Mouse (Mus musculus): ENCODE measurements around the gene Fam136a. TPM values are rescaled to one million over a fixed set of nuclear protein-coding genes. Genes with fewer than 3 reads are reported as not detected.

Fam136a gene
- total RNA-seq, 1 experiment from 2014 or later: 10.1 TPM

- no peak for ATAC-seq (replicated peaks; ENCODE audit: insufficient number of reproducible peaks, low FRiP score, low TSS enrichment, poor library complexity, severe bottlenecking)
Measured at GRCm38 (mm10) chr6:86393187-86393586, 27.7 kb downstream of the Fam136a start.

- no peak for ATAC-seq (replicated peaks; ENCODE audit: insufficient number of reproducible peaks, low FRiP score, low TSS enrichment, poor library complexity, severe bottlenecking)
Measured at GRCm38 (mm10) chr6:86394078-86394720, 28.8 kb downstream of the Fam136a start.

GRCm38 (mm10) chr6:86395021-86395420 is 29.6 kb downstream of the Fam136a start:
- no peak for ATAC-seq (replicated peaks; ENCODE audit: insufficient number of reproducible peaks, low FRiP score, low TSS enrichment, poor library complexity, severe bottlenecking)

- ATAC-seq (replicated peaks; ENCODE audit: insufficient number of reproducible peaks, low FRiP score, low TSS enrichment, poor library complexity, severe bottlenecking): peak; percentile 14; the same call in 1 of the 2 replicates
Measured at GRCm38 (mm10) chr6:86395969-86396368, 30.5 kb downstream of the Fam136a start.

GRCm38 (mm10) chr6:86396581-86397256 is 31.3 kb downstream of the Fam136a start, which contains the start of gene Pcyox1:
Gene Pcyox1 (minus strand): TSS chr6:86397154.
- ATAC-seq (replicated peaks; ENCODE audit: insufficient number of reproducible peaks, low FRiP score, low TSS enrichment, poor library complexity, severe bottlenecking): peak; percentile 67

GRCm38 (mm10) chr6:86397257-86397980 is 32.0 kb downstream of the Fam136a start:
- no peak for ATAC-seq (replicated peaks; ENCODE audit: insufficient number of reproducible peaks, low FRiP score, low TSS enrichment, poor library complexity, severe bottlenecking)

- no peak for ATAC-seq (replicated peaks; ENCODE audit: insufficient number of reproducible peaks, low FRiP score, low TSS enrichment, poor library complexity, severe bottlenecking)
Measured at GRCm38 (mm10) chr6:86398986-86399385, 33.5 kb downstream of the Fam136a start.

- ATAC-seq (replicated peaks; ENCODE audit: insufficient number of reproducible peaks, low FRiP score, low TSS enrichment, poor library complexity, severe bottlenecking): no peak
Measured at GRCm38 (mm10) chr6:86399995-86400394, 34.5 kb downstream of the Fam136a start.

GRCm38 (mm10) chr6:86400972-86401371 is 35.5 kb downstream of the Fam136a start:
- peak; percentile 63 for ATAC-seq (replicated peaks; ENCODE audit: insufficient number of reproducible peaks, low FRiP score, low TSS enrichment, poor library complexity, severe bottlenecking)

GRCm38 (mm10) chr6:86402681-86403607 is 37.5 kb downstream of the Fam136a start:
- ATAC-seq (replicated peaks; ENCODE audit: insufficient number of reproducible peaks, low FRiP score, low TSS enrichment, poor library complexity, severe bottlenecking): no peak

- peak; percentile 30 for ATAC-seq (replicated peaks; ENCODE audit: insufficient number of reproducible peaks, low FRiP score, low TSS enrichment, poor library complexity, severe bottlenecking)
Measured at GRCm38 (mm10) chr6:86403728-86404099, 38.3 kb downstream of the Fam136a start.

- ATAC-seq (replicated peaks; ENCODE audit: insufficient number of reproducible peaks, low FRiP score, low TSS enrichment, poor library complexity, severe bottlenecking): peak; percentile 90
Measured at GRCm38 (mm10) chr6:86404100-86404861, 38.8 kb downstream of the Fam136a start, which contains the start of gene Tia1. Gene Tia1 (plus strand): TSS chr6:86404219.

- ATAC-seq (replicated peaks; ENCODE audit: insufficient number of reproducible peaks, low FRiP score, low TSS enrichment, poor library complexity, severe bottlenecking): no peak
Measured at GRCm38 (mm10) chr6:86404996-86405395, 39.5 kb downstream of the Fam136a start.

GRCm38 (mm10) chr6:86406306-86406705 is 40.9 kb downstream of the Fam136a start:
- no peak for ATAC-seq (replicated peaks; ENCODE audit: insufficient number of reproducible peaks, low FRiP score, low TSS enrichment, poor library complexity, severe bottlenecking)

GRCm38 (mm10) chr6:86418711-86419110 is 53.3 kb downstream of the Fam136a start:
- peak; percentile 62 for ATAC-seq (replicated peaks; ENCODE audit: insufficient number of reproducible peaks, low FRiP score, low TSS enrichment, poor library complexity, severe bottlenecking)

- ATAC-seq (replicated peaks; ENCODE audit: insufficient number of reproducible peaks, low FRiP score, low TSS enrichment, poor library complexity, severe bottlenecking): peak; percentile 27; the same call in 1 of the 2 replicates
Measured at GRCm38 (mm10) chr6:86419239-86419638, 53.8 kb downstream of the Fam136a start.

Measured in monocyte, adult 5-6 weeks (primary cell).